Mouse (Mus musculus): ENCODE results near the gene Creb5. TPM values are rescaled to one million over a fixed set of nuclear protein-coding genes. Genes with fewer than 3 reads are reported as not detected.

The Creb5 gene
- polyA plus RNA-seq, 1 experiment from 2014 or later, result 13.9 TPM

GRCm38 (mm10) chr6:53545989-53546388 is 258.9 kb downstream of the Creb5 start:
- Histone ChIP-seq H3K36me3 (replicated peaks) (no peaks in the 10 kb centered on the region), H3K4me3 (no peak overlapping the region), H3K9me3 (no peaks in the 10 kb centered on the region), H3K27me3 (replicated peaks; ENCODE audit: low read depth, poor library complexity, severe bottlenecking) (0 out of 2 replicates have a peak, but pooled peaks cover 5% of the 10 kb centered on the region), H3K4me1 (peaks cover 49% of the 10 kb centered on the region), H3K27ac (replicated peaks) (peak overlapping the region; percentile 80)
- WGBS, result 35% methylated on average over 5 of the region's 5 CpGs
- peak; percentile 18 for DNase-seq (ENCODE audit: low spot score)

GRCm38 (mm10) chr6:53548236-53548635 is 261.2 kb downstream of the Creb5 start:
- Histone ChIP-seq H3K36me3 (replicated peaks) (no peaks in the 10 kb centered on the region), H3K4me3 (no peak overlapping the region), H3K27me3 (replicated peaks; ENCODE audit: low read depth, poor library complexity, severe bottlenecking) (0 out of 2 replicates have a peak, but pooled peaks cover 5% of the 10 kb centered on the region), H3K27ac (replicated peaks) (peak overlapping the region; percentile 19; the same call in 1 of the 2 replicates), H3K4me1 (peaks cover 49% of the 10 kb centered on the region), H3K9me3 (no peaks in the 10 kb centered on the region)
- 70% methylated on average over 6 of the region's 6 CpGs for WGBS
- DNase-seq (ENCODE audit: low spot score), result no peak

- H3K27me3 ChIP-seq (replicated peaks; ENCODE audit: low read depth, poor library complexity, severe bottlenecking), result 0 out of 2 replicates have a peak, but pooled peaks cover 5% of the 10 kb centered on the region
- no peak for DNase-seq (ENCODE audit: low spot score)
- H3K4me1 ChIP-seq, result peaks cover 49% of the 10 kb centered on the region
- no peaks in the 10 kb centered on the region for H3K9me3 ChIP-seq
- H3K27ac ChIP-seq (replicated peaks), result peak overlapping the region; percentile 52
- H3K36me3 ChIP-seq (replicated peaks), result no peaks in the 10 kb centered on the region
- 75% methylated on average over 6 of the region's 6 CpGs for WGBS
- H3K4me3 ChIP-seq, result no peak overlapping the region
Observed at GRCm38 (mm10) chr6:53549409-53549808, 262.3 kb downstream of the Creb5 start.

- H3K9me3 ChIP-seq, result no peaks in the 10 kb centered on the region
- peaks cover 8% of the 10 kb centered on the region for H3K4me1 ChIP-seq
- H3K36me3 ChIP-seq (replicated peaks), result no peaks in the 10 kb centered on the region
- H3K27me3 ChIP-seq (replicated peaks; ENCODE audit: low read depth, poor library complexity, severe bottlenecking), result no peaks in the 10 kb centered on the region
- H3K4me3 ChIP-seq, result no peak overlapping the region
- H3K27ac ChIP-seq (replicated peaks), result no peak overlapping the region
- DNase-seq (ENCODE audit: low spot score), result no peak
- WGBS, result 66% methylated on average over 6 of the region's 6 CpGs
Observed at GRCm38 (mm10) chr6:53556050-53556449, 269.0 kb downstream of the Creb5 start.

- H3K9me3 ChIP-seq, result no peaks in the 10 kb centered on the region
- 75% methylated on average over 5 of the region's 5 CpGs for whole genome bisulfite sequencing
Observed at GRCm38 (mm10) chr6:53560928-53561327, 273.9 kb downstream of the Creb5 start.

GRCm38 (mm10) chr6:53562586-53562985 is 275.5 kb downstream of the Creb5 start:
- Histone ChIP-seq H3K4me1 (peaks cover 41% of the 10 kb centered on the region), H3K27me3 (replicated peaks; ENCODE audit: low read depth, poor library complexity, severe bottlenecking) (no peaks in the 10 kb centered on the region), H3K9me3 (no peaks in the 10 kb centered on the region), H3K36me3 (replicated peaks) (no peaks in the 10 kb centered on the region), H3K27ac (replicated peaks) (peak overlapping the region; percentile 20; the same call in 1 of the 2 replicates), H3K4me3 (no peak overlapping the region)
- WGBS, result 64% methylated on average over 7 of the region's 7 CpGs
- no peak for DNase-seq (ENCODE audit: low spot score)

More at GRCm38 (mm10) chr6:53560928-53561327, 273.9 kb downstream of the Creb5 start:
- DNase-seq (ENCODE audit: low spot score), result no peak
- no peak overlapping the region for H3K4me3 ChIP-seq
- H3K27me3 ChIP-seq (replicated peaks; ENCODE audit: low read depth, poor library complexity, severe bottlenecking), result no peaks in the 10 kb centered on the region
- 0 out of 2 replicates have a peak overlapping the region, but pooled peaks have one; percentile 21 for H3K27ac ChIP-seq (replicated peaks)
- no peaks in the 10 kb centered on the region for H3K36me3 ChIP-seq (replicated peaks)
- H3K4me1 ChIP-seq, result peaks cover 40% of the 10 kb centered on the region

GRCm38 (mm10) chr6:53563546-53564185 is 276.6 kb downstream of the Creb5 start:
- 71% methylated on average over 16 of the region's 16 CpGs for WGBS
- Histone ChIP-seq H3K4me3 (no peak overlapping the region), H3K9me3 (no peaks in the 10 kb centered on the region), H3K27me3 (replicated peaks; ENCODE audit: low read depth, poor library complexity, severe bottlenecking) (no peaks in the 10 kb centered on the region), H3K27ac (replicated peaks) (0 out of 2 replicates have a peak overlapping the region, but pooled peaks have one; percentile 4), H3K36me3 (replicated peaks) (no peaks in the 10 kb centered on the region), H3K4me1 (peaks cover 49% of the 10 kb centered on the region)
- DNase-seq (ENCODE audit: low spot score), result no peak

- DNase-seq (ENCODE audit: low spot score), result no peak
- 54% methylated on average over 3 of the region's 3 CpGs for WGBS
- Histone ChIP-seq H3K9me3 (no peaks in the 10 kb centered on the region), H3K27ac (replicated peaks) (peak overlapping the region; percentile 65; the same call in 1 of the 2 replicates), H3K27me3 (replicated peaks; ENCODE audit: low read depth, poor library complexity, severe bottlenecking) (no peaks in the 10 kb centered on the region), H3K36me3 (replicated peaks) (no peaks in the 10 kb centered on the region), H3K4me3 (no peak overlapping the region), H3K4me1 (peaks cover 70% of the 10 kb centered on the region)
Observed at GRCm38 (mm10) chr6:53569436-53569835, 282.4 kb downstream of the Creb5 start.

GRCm38 (mm10) chr6:53570906-53571305 is 283.8 kb downstream of the Creb5 start:
- Histone ChIP-seq H3K27ac (replicated peaks) (0 out of 2 replicates have a peak overlapping the region, but pooled peaks have one; percentile 52), H3K9me3 (no peaks in the 10 kb centered on the region), H3K27me3 (replicated peaks; ENCODE audit: low read depth, poor library complexity, severe bottlenecking) (no peaks in the 10 kb centered on the region; the same call in 1 of the 2 replicates), H3K4me3 (no peak overlapping the region), H3K36me3 (replicated peaks) (no peaks in the 10 kb centered on the region), H3K4me1 (peaks cover 72% of the 10 kb centered on the region)
- no peak for DNase-seq (ENCODE audit: low spot score)
- WGBS, result 75% methylated on average over 4 of the region's 4 CpGs

- peaks cover 73% of the 10 kb centered on the region for H3K4me1 ChIP-seq
- peaks cover 5% of the 10 kb centered on the region; the same call in 1 of the 2 replicates for H3K27me3 ChIP-seq (replicated peaks; ENCODE audit: low read depth, poor library complexity, severe bottlenecking)
- DNase-seq (ENCODE audit: low spot score), result no peak
- H3K4me3 ChIP-seq, result no peak overlapping the region
- no peaks in the 10 kb centered on the region for H3K9me3 ChIP-seq
- peak overlapping the region; percentile 89 for H3K27ac ChIP-seq (replicated peaks)
- H3K36me3 ChIP-seq (replicated peaks), result no peaks in the 10 kb centered on the region
- 88% methylated on average over 4 of the region's 4 CpGs for WGBS
Observed at GRCm38 (mm10) chr6:53571571-53572122, 284.6 kb downstream of the Creb5 start.

GRCm38 (mm10) chr6:53572456-53572855 is 285.4 kb downstream of the Creb5 start:
- Histone ChIP-seq H3K27ac (replicated peaks) (peak overlapping the region; percentile 89), H3K4me1 (peaks cover 82% of the 10 kb centered on the region), H3K9me3 (no peaks in the 10 kb centered on the region), H3K27me3 (replicated peaks; ENCODE audit: low read depth, poor library complexity, severe bottlenecking) (peaks cover 8% of the 10 kb centered on the region; the same call in 1 of the 2 replicates), H3K36me3 (replicated peaks) (no peaks in the 10 kb centered on the region), H3K4me3 (no peak overlapping the region)
- 63% methylated on average over 4 of the region's 4 CpGs for WGBS
- no peak for DNase-seq (ENCODE audit: low spot score)

GRCm38 (mm10) chr6:53572979-53573710 is 286.1 kb downstream of the Creb5 start:
- peak; percentile 73 for DNase-seq (ENCODE audit: low spot score)
- Histone ChIP-seq H3K4me1 (peaks cover 83% of the 10 kb centered on the region), H3K27me3 (replicated peaks; ENCODE audit: low read depth, poor library complexity, severe bottlenecking) (peaks cover 8% of the 10 kb centered on the region; the same call in 1 of the 2 replicates), H3K4me3 (peak overlapping the region; percentile 47), H3K27ac (replicated peaks) (peak overlapping the region; percentile 89), H3K36me3 (replicated peaks) (no peaks in the 10 kb centered on the region), H3K9me3 (no peaks in the 10 kb centered on the region)
- WGBS, result 5% methylated on average over 16 of the region's 16 CpGs

Data from embryonic facial prominence, embryonic 10.5 days (tissue).